In genomic region chr19:36953637-36954206, GRCm38 (mm10) we compare ENCODE assay signal across 27 mouse cellular contexts. TPM values are rescaled to one million over a fixed set of nuclear protein-coding genes. Genes with fewer than 3 reads are reported as not detected.
DNase-seq lines count a peak whose midpoint lies in the region; ATAC-seq and TF ChIP-seq lines count a peak whose summit lies in the region.
"Had no signal": no experiment of that assay in that cellular context is flagged by ENCODE, and none has a peak within 500 bp of the region (broad histone marks: within the 10 kb centered on the region; RNA-seq: fewer than 3 reads in every experiment).

No protein-coding gene starts in this region.

- no peaks in the 10 kb centered on the region for H3K9me3 ChIP-seq in hindbrain, embryonic 13.5 days
- no peaks in the 10 kb centered on the region for H3K9me3 ChIP-seq in hindbrain, embryonic 14.5 days (ENCODE audit: control insufficient read depth, low read length)
- no peaks in the 10 kb centered on the region for H3K9me3 ChIP-seq in G1E (replicated peaks)
- H3K9me3 ChIP-seq in liver, embryonic 15.5 days (replicated peaks), result no peaks in the 10 kb centered on the region
- H3K9me3 ChIP-seq: forebrain, embryonic 12.5 days; heart, embryonic 12.5 days; hindbrain, embryonic 12.5 days; limb, embryonic 15.5 days; neural tube, embryonic 12.5 days had no signal

- no peak overlapping the region for H3K4me3 ChIP-seq in hindbrain, embryonic 13.5 days
- H3K4me3 ChIP-seq in hindbrain, embryonic 14.5 days (replicated peaks; ENCODE audit: low read length), result no peak overlapping the region
- H3K4me3 ChIP-seq in G1E (ENCODE audit: low read depth, low read length), result no peak overlapping the region
- H3K4me3 ChIP-seq in liver, embryonic 15.5 days (replicated peaks), result no peak overlapping the region
- H3K4me3 ChIP-seq: forebrain, embryonic 12.5 days; gastrocnemius, adult 2 months; heart, embryonic 12.5 days; hindbrain, embryonic 12.5 days; limb, embryonic 15.5 days; neural tube, embryonic 12.5 days had no signal

- H3K4me2 ChIP-seq in hindbrain, embryonic 13.5 days, result no peak overlapping the region
- H3K4me2 ChIP-seq in hindbrain, embryonic 14.5 days (replicated peaks), result no peak overlapping the region
- H3K4me2 ChIP-seq in liver, embryonic 15.5 days, result no peak overlapping the region
- H3K4me2 ChIP-seq: forebrain, embryonic 12.5 days; heart, embryonic 12.5 days; hindbrain, embryonic 12.5 days; limb, embryonic 15.5 days; neural tube, embryonic 12.5 days had no signal

- H3K27ac ChIP-seq in hindbrain, embryonic 13.5 days, result 0 out of 2 replicates have a peak overlapping the region, but pooled peaks have one; percentile 8
- no peak overlapping the region for H3K27ac ChIP-seq in hindbrain, embryonic 14.5 days
- H3K27ac ChIP-seq in liver, embryonic 15.5 days (replicated peaks), result no peak overlapping the region
- H3K27ac ChIP-seq: forebrain, embryonic 12.5 days; gastrocnemius, adult 2 months; hindbrain, embryonic 12.5 days; kidney, postnatal 0 days; limb, embryonic 15.5 days; neural tube, embryonic 12.5 days had no signal

- no peaks in the 10 kb centered on the region for H3K27me3 ChIP-seq in hindbrain, embryonic 13.5 days
- H3K27me3 ChIP-seq in hindbrain, embryonic 14.5 days (ENCODE audit: control insufficient read depth, insufficient read depth, low read length), result no peaks in the 10 kb centered on the region
- H3K27me3 ChIP-seq in G1E (ENCODE audit: insufficient read depth, low read length), result no peaks in the 10 kb centered on the region
- H3K27me3 ChIP-seq in liver, embryonic 15.5 days, result no peaks in the 10 kb centered on the region
- H3K27me3 ChIP-seq: forebrain, embryonic 12.5 days; heart, embryonic 12.5 days; hindbrain, embryonic 12.5 days; limb, embryonic 15.5 days; neural tube, embryonic 12.5 days; Patski had no signal

- no peak for ATAC-seq in hindbrain, embryonic 13.5 days (ENCODE audit: low FRiP score)
- no peak for ATAC-seq in hindbrain, embryonic 14.5 days (ENCODE audit: low FRiP score)
- peak; percentile 40; the same call in 1 of the 2 replicates for ATAC-seq in G1E (ENCODE audit: extremely low read depth, insufficient number of reproducible peaks, low FRiP score, poor library complexity, severe bottlenecking)
- 0 out of 2 replicates have a peak, but pooled peaks have one; percentile 9 for ATAC-seq in liver, embryonic 15.5 days (ENCODE audit: insufficient read depth)
- ATAC-seq: inflammation-experienced regulatory T-cells, adult 6 months; Patski had no signal

- H3K36me3 ChIP-seq in hindbrain, embryonic 13.5 days, result peaks cover 11% of the 10 kb centered on the region
- H3K36me3 ChIP-seq in hindbrain, embryonic 14.5 days (replicated peaks; ENCODE audit: control insufficient read depth, insufficient read depth), result peaks cover 16% of the 10 kb centered on the region
- H3K36me3 ChIP-seq in G1E (replicated peaks), result peaks cover 71% of the 10 kb centered on the region
- H3K36me3 ChIP-seq in liver, embryonic 15.5 days (replicated peaks), result peaks cover 50% of the 10 kb centered on the region

- no peak for TF ChIP-seq CTCF in G1E (IDR thresholded peaks at IDR 0.05; ENCODE audit: low read depth, low read length)

- H3K4me1 ChIP-seq in hindbrain, embryonic 13.5 days (replicated peaks), result no peaks in the 10 kb centered on the region
- no peaks in the 10 kb centered on the region for H3K4me1 ChIP-seq in hindbrain, embryonic 14.5 days (replicated peaks; ENCODE audit: control insufficient read depth, insufficient read depth, low read length)
- peaks cover 38% of the 10 kb centered on the region for H3K4me1 ChIP-seq in G1E (ENCODE audit: insufficient read depth, low read depth, low read length)
- peaks cover 24% of the 10 kb centered on the region for H3K4me1 ChIP-seq in liver, embryonic 15.5 days (replicated peaks)
- H3K4me1 ChIP-seq: forebrain, embryonic 12.5 days; hindbrain, embryonic 12.5 days; limb, embryonic 15.5 days; neural tube, embryonic 12.5 days had no signal

- WGBS in hindbrain, embryonic 13.5 days, result 80% methylated on average over 4 of the region's 4 CpGs
- WGBS in hindbrain, embryonic 14.5 days, result 80% methylated on average over 4 of the region's 4 CpGs
- WGBS in liver, embryonic 15.5 days (ENCODE audit: insufficient replicate concordance), result 32% methylated on average over 4 of the region's 4 CpGs

- H3K9ac ChIP-seq in hindbrain, embryonic 13.5 days, result no peak overlapping the region
- no peak overlapping the region for H3K9ac ChIP-seq in hindbrain, embryonic 14.5 days
- H3K9ac ChIP-seq in liver, embryonic 15.5 days, result no peak overlapping the region
- H3K9ac ChIP-seq: forebrain, embryonic 12.5 days; heart, embryonic 12.5 days; hindbrain, embryonic 12.5 days; limb, embryonic 15.5 days; neural tube, embryonic 12.5 days had no signal

- DNase-seq in hindbrain, embryonic 14.5 days (ENCODE audit: low spot score), result no peak
- DNase-seq in G1E (ENCODE audit: low spot score) (no peak), NIH3T3 (ENCODE audit: low read depth) (peak; percentile 22)
- no peak for DNase-seq in ovary, postnatal 36 days (ENCODE audit: low spot score)
- no peak for DNase-seq in adrenal gland, adult 18-20 months (ENCODE audit: low spot score in 2 of 2)
- DNase-seq: adrenal gland, adult 2 months; cerebellum, adult 8-10 months; cerebellum, postnatal 36 days; gastrocnemius, adult 2 months; heart, postnatal 14 days; kidney, adult 2 months; left cerebral cortex, postnatal 4 days; lung, postnatal 10 days; midbrain, embryonic 14.5 days; retina, postnatal 1 day; right cerebral cortex, postnatal 25 days; spleen, adult 18-20 months had no signal

RNA-seq across cellular contexts. Expression of gene Btaf1, which starts 27.8 kb away (rescaled TPM):
- 9.8 and 10.1 TPM in 2 replicates for polyA plus RNA-seq in hindbrain, embryonic 13.5 days (2015; fragmentation: Nextera tagmentation; extraction: Ambion mirVana)
- polyA plus RNA-seq in hindbrain, embryonic 14.5 days (2014; fragmentation: Nextera tagmentation; extraction: Ambion mirVana), result 13.5 and 14.4 TPM in 2 replicates
- 192 and 201 TPM in 2 replicates for total RNA-seq in G1E (2014; fragmentation: Nextera tagmentation)
- total RNA-seq in G1E (2017), result 148 and 161 TPM in 2 replicates
- 4.8 and 6.4 TPM in 2 replicates for polyA plus RNA-seq in G1E (2012)
- polyA plus RNA-seq in liver, embryonic 15.5 days (2015; fragmentation: Nextera tagmentation; extraction: Ambion mirVana), result 8.5 and 9.4 TPM in 2 replicates
- total RNA-seq in adrenal gland, adult 18-20 months (2021), result 10 to 100 TPM; 29.2 to 31.0 TPM

RNA-seq across cellular contexts. Expression of gene Fgfbp3, which starts 34.3 kb away (rescaled TPM):
- polyA plus RNA-seq in hindbrain, embryonic 13.5 days (2015; fragmentation: Nextera tagmentation; extraction: Ambion mirVana), result 56.2 and 64.3 TPM in 2 replicates
- 62.4 and 72.7 TPM in 2 replicates for polyA plus RNA-seq in hindbrain, embryonic 14.5 days (2014; fragmentation: Nextera tagmentation; extraction: Ambion mirVana)
- 4.1 and 5.6 TPM in 2 replicates for total RNA-seq in G1E (2014; fragmentation: Nextera tagmentation)
- total RNA-seq in G1E (2017), result 1.3 and 1.9 TPM in 2 replicates
- 7.7 and 12.6 TPM in 2 replicates for polyA plus RNA-seq in G1E (2012)
- polyA plus RNA-seq in liver, embryonic 15.5 days (2015; fragmentation: Nextera tagmentation; extraction: Ambion mirVana), result 0.90 and 0.93 TPM in 2 replicates
- total RNA-seq in adrenal gland, adult 18-20 months (2021), result 1 to 10 TPM; 2.4 to 3.8 TPM

Comparison
In these comparisons a context has a peak if more than half of its experiments do, and no peak if none do; other contexts are left out.
1. ATAC-seq: peak in G1E (single experiment) and liver, embryonic 15.5 days (single experiment); none in hindbrain, embryonic 13.5 days (single experiment) and hindbrain, embryonic 14.5 days (single experiment).